Mouse (Mus musculus) heart, postnatal 0 days (tissue): ENCODE measurements around the gene 1810010H24Rik.

Experiments used
- CTCF ChIP-seq: IDR thresholded peaks from 2 replicates; pipeline ENCODE4 v1.5.1; 2016; ENCODE audit warnings: antibody characterized with exemption, control low read depth, low read depth
- EP300 ChIP-seq: IDR thresholded peaks from 2 replicates; pipeline ENCODE4 v1.6.1; 2016; ENCODE audit warnings: antibody characterized with exemption, low read depth

- TF ChIP-seq CTCF (no peak), EP300 (no peak)
These were observed 20.1 kb downstream of the 1810010H24Rik start for GRCm38 (mm10) chr11:107045546-107045945.
